Mouse (Mus musculus): ENCODE measurements around the gene Ahnak.
A peak's percentile ranks its signal among the peaks of the same experiment; 100 is the strongest.

DNA sequence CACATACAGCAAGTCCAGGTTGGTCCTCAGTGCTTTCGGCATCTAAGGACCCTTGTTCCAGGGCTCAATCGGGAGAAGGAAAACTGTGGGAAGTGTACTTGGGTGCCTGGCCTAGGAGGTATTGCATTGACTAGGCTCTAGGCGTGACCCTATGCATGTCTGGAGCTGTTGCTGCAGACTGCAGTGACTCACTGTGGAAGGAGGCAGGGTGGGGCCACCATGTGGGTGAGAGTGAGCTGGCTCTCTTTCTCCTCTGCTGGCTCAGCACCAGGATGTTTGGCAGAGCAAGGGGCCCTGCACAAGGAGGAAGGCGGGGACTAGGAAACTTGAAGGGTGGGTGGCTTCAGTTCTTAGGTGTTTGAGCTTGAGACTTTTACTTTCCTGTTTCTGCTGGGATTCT, 8.5 kb downstream of the Ahnak start:
- TF ChIP-seq POLR2A (IDR thresholded peaks at IDR 0.05; ENCODE audit: borderline replicate concordance, extremely low read depth, low read depth, low read length) (0 out of 2 replicates have a peak, but pooled peaks have one; percentile 20), CTCF (IDR thresholded peaks at IDR 0.05; ENCODE audit: insufficient read depth, low read length) (no peak)

Measured in lung, adult 2 months (tissue).